Mouse (Mus musculus): ENCODE results near the gene Stambp. TPM values are rescaled to one million over a fixed set of nuclear protein-coding genes. Genes with fewer than 3 reads are reported as not detected.
"Not testable (repeated sequence)": the region's sequence is repeated elsewhere in the genome, so short reads cannot be mapped to it uniquely, and the experiment has no call there.

Gene Stambp
- polyA plus RNA-seq, 1 experiment from 2014 or later = 24.3 TPM

DNA sequence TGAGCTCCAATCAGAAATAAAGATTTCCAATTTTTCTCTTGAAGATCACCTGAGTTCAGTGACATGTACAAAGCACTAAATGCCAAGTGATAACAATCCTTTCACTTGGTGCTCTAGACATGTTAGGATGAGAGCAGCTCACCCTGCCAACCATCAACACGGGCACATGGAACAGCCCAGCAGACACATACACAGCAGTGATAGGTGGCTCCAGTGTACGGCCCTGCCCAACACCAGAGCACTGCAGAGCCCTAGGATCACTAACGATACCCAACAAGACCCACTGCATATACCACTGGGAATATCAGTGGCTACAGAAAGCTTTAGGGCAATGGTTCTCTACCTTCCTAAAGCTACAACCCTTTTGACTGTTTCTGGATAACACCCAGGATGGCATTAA is 17.8 kb upstream of the Stambp start:
- Histone ChIP-seq H3K9me3 (no peaks in the 10 kb centered on the region), H3K27ac (no peak overlapping the region), H3K4me3 (no peak overlapping the region), H3K36me3 (no peaks in the 10 kb centered on the region), H3K4me1 (replicated peaks) (0 out of 2 replicates have a peak, but pooled peaks cover 3% of the 10 kb centered on the region), H3K27me3 (ENCODE audit: insufficient read depth, poor library complexity, severe bottlenecking) (no peaks in the 10 kb centered on the region)
- DNase-seq (ENCODE audit: low spot score) = no peak
- 84% methylated on average over 3 of the region's 3 CpGs for WGBS

DNA sequence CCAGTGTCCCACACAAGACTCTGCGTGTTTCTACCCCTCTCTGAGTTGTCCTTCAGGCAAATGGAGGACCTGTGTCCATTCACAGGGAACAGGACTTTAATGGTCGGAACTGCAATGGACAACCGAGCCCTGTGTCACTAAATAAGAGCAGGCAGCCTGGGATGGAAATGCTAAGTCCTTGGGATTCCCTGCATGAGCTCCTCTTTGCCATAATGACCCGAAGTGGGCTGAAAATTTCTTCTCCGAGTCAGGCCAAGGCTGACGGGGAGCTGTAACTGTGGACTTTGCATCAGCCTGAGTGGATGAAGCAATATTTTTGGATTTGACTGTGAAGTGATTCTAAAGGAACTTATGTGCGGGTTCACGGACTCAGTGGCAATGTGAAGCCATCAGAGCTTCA is 14.7 kb upstream of the Stambp start:
- not testable (repeated sequence) for H3K36me3 ChIP-seq; H3K9me3 ChIP-seq; H3K27me3 ChIP-seq (ENCODE audit: insufficient read depth, poor library complexity, severe bottlenecking); DNase-seq (ENCODE audit: low spot score); H3K27ac ChIP-seq; H3K4me3 ChIP-seq; H3K4me1 ChIP-seq (replicated peaks)
- WGBS = 88% methylated on average over 8 of the region's 8 CpGs

DNA sequence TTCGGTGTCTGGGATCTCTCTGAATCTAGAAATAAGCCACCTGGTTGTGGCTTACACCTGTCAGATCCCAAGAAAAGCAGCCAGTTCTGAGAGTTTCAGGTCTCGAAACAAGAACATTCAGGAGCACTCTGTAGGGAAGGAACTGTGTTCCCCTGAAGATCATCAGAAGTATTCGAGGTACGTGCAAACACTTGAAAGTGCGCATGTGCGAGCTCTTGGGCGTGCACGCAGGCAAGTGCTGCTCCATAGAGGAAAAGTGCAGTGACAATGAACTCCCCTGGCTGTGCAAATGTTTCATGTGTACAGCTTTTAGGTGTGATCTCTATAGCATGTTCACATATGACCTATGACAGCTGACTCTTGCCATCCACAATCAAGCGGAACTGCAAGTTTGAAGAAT is 12.8 kb upstream of the Stambp start:
- not testable (repeated sequence) for H3K9me3 ChIP-seq; H3K36me3 ChIP-seq; H3K27ac ChIP-seq; H3K4me1 ChIP-seq (replicated peaks); DNase-seq (ENCODE audit: low spot score); H3K4me3 ChIP-seq
- H3K27me3 ChIP-seq (ENCODE audit: insufficient read depth, poor library complexity, severe bottlenecking) = peaks cover 22% of the 10 kb centered on the region
- WGBS = 90% methylated on average over 9 of the region's 9 CpGs

DNA sequence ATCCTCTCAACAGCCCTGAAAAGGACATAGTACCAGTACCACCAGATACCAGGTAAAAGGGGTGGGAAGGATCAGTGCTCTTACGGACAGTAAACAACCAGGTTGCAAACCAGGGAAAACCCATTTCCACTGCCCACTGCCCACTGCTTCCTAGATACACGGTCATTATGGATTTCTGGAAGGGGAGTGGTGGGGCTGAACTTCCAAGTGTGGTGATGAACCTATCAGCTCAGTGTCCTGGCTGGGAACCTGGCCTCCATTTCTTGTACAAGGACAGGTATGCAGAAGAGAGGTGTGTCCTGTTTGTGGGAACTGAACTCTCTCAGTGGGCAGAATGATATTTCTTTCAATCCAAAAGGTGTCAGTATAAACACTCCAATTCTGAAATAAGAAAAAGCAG is 11.1 kb upstream of the Stambp start:
- Histone ChIP-seq H3K27ac (no peak overlapping the region), H3K9me3 (no peaks in the 10 kb centered on the region), H3K4me3 (no peak overlapping the region), H3K36me3 (no peaks in the 10 kb centered on the region), H3K4me1 (replicated peaks) (peaks cover 5% of the 10 kb centered on the region; the same call in 1 of the 2 replicates), H3K27me3 (ENCODE audit: insufficient read depth, poor library complexity, severe bottlenecking) (peaks cover 27% of the 10 kb centered on the region)
- no peak for DNase-seq (ENCODE audit: low spot score)
- WGBS = 66% methylated on average over 2 of the region's 2 CpGs

DNA sequence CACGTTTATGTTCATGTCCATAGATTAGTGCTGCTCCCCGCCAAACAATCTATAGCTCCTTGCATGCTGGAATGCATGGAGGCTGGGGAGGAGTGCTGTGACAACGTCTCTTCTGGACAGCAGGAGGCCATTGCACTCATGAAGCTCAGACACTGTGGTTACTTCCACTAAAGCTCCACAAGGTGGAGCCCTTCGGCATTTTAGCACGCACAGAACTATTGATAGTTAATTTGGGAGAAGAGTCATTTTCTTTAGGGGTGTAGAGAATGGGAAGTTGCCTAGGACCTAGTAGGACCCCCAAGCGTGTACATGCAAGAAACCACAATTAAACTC is 10.4 kb upstream of the Stambp start:
- WGBS = 2% methylated on average over 6 of the region's 6 CpGs
- DNase-seq (ENCODE audit: low spot score) = peak; percentile 52
- H3K4me3 ChIP-seq = peak overlapping the region; percentile 7
- H3K4me1 ChIP-seq (replicated peaks) = peaks cover 5% of the 10 kb centered on the region; the same call in 1 of the 2 replicates
- no peaks in the 10 kb centered on the region for H3K36me3 ChIP-seq
- H3K27ac ChIP-seq = no peak overlapping the region
- H3K27me3 ChIP-seq (ENCODE audit: insufficient read depth, poor library complexity, severe bottlenecking) = peaks cover 27% of the 10 kb centered on the region
- no peaks in the 10 kb centered on the region for H3K9me3 ChIP-seq

DNA sequence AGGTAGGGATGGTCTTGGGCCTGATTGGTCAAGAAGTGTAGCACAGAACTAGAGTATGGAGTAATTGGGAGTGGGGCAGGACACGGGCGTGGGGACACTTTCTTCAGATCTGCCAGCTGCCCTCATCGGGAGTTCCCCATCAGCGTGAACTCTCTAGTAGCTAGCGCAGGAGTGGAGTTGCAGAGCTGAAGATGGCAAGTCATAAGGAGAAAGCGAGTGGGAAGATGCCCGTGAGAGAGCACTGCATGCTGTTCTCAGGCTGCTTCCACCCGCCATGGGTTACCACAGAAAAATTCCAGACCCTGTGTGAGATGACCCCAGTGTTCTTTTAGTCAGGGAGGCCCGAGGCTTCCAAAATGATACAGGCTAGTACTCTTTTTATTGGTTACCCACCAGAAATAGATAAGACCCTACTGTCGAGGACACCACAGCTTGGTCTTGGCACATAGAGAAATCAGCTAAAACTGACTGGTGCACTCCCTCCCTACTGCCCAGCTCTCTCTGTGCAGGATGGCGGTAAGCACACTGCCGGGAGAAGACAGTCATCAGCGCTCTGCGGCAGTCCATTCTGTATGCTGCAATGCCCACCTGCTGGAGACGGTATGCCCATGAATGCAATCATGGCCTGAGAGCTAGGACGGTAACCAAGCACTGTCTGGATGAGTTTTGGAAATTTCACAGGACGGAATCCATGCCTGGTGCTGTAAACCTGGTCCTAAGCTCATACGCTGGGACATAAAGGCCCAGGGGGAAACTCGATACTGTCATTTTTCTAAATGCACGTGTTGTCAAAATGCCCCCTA is 9.8 kb upstream of the Stambp start:
- Histone ChIP-seq H3K4me3 (peak overlapping the region; percentile 7; the same call in 1 of the 2 replicates), H3K4me1 (replicated peaks) (peaks cover 5% of the 10 kb centered on the region; the same call in 1 of the 2 replicates), H3K36me3 (no peaks in the 10 kb centered on the region), H3K9me3 (no peaks in the 10 kb centered on the region), H3K27me3 (ENCODE audit: insufficient read depth, poor library complexity, severe bottlenecking) (peaks cover 27% of the 10 kb centered on the region), H3K27ac (no peak overlapping the region)
- 40% methylated on average over 20 of the region's 20 CpGs for WGBS
- DNase-seq (ENCODE audit: low spot score) = no peak

DNA sequence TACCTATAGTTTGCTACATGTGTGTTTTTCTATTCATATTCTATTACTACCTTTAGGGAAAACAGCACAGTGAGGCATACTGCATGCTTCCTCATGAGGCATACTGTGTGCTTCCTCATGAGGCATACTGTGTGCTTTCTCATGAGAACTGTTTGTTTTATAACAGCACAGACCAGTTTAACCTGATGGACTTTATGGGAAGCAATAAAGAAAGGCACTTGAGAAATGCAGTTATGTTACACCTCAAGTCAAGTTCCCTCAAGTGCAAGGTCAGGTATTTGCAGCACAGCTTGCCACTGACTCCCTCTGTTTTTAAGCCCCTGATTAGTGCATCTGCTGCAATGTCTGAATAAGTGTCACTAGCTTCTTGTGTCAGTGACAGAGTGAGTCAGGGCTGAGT is 5.0 kb upstream of the Stambp start:
- Histone ChIP-seq H3K27ac (no peak overlapping the region), H3K4me3 (no peak overlapping the region), H3K27me3 (ENCODE audit: insufficient read depth, poor library complexity, severe bottlenecking) (peaks cover 29% of the 10 kb centered on the region), H3K36me3 (no peaks in the 10 kb centered on the region), H3K4me1 (replicated peaks) (peaks cover 7% of the 10 kb centered on the region), H3K9me3 (no peaks in the 10 kb centered on the region)
- no peak for DNase-seq (ENCODE audit: low spot score)

DNA sequence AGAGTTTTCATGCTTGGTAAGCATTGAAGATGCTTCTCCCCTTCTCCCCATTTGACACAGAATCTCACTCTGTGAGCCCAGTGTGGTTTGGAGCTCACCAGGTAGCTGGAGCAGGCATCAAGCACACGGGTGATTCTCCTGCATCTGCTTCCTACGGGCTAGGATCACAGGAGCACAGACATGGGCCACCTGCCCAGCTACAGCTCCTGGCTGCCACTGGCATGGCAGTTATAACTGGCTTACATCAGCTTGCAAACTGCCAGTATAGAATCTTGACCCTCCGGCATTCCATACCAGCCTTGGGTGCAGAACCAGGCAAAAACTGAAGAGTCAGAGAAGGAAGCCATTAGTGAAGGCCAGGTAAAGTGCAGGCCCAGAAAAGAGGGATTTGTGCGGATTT is 3.1 kb upstream of the Stambp start:
- WGBS = 80% methylated on average over 4 of the region's 4 CpGs
- Histone ChIP-seq H3K27ac (no peak overlapping the region), H3K4me3 (no peak overlapping the region), H3K9me3 (no peaks in the 10 kb centered on the region), H3K36me3 (no peaks in the 10 kb centered on the region), H3K27me3 (ENCODE audit: insufficient read depth, poor library complexity, severe bottlenecking) (peaks cover 13% of the 10 kb centered on the region), H3K4me1 (replicated peaks) (peaks cover 20% of the 10 kb centered on the region)
- no peak for DNase-seq (ENCODE audit: low spot score)

DNA sequence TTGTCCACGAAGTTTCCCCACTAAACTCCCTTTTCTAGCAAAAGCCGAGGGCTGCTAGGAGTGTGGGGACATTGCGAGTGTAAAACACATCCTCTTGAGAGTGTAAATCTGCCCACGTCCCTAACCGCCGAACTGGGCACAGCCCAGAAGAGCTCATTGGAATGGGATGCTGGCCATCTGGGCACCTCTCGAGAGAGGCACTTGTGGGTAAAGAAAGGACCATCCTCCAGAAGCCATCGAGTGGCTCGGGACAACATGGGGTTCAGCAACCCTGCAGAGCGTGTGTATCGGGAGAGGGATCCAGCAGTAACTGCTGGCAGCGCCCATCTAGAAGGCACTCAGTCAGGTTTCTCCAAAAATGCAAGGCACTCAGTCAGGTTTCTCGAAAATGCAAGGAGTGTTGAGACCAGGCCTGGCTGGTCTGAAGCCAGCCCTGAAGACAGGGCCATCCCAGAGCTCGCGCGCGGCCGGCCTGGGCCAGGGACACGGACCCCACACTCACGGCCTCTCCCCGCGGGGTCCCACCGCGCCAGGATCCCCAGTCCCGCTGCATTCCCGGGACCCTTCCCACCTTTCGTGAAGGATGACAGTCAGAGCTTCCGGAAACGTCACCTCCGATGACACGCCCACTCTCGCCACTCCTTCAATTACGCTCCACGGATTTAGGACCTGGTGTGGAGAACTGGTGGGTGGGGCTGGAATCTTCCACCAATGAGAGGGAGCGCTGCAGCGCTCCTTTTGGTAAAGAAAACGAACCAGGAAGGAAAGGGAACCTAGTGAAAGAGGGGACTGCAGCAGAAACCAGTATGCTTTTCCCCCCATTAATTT is 475 bp downstream of the Stambp start:
- Histone ChIP-seq H3K27me3 (ENCODE audit: insufficient read depth, poor library complexity, severe bottlenecking) (peaks cover 6% of the 10 kb centered on the region; the same call in 1 of the 2 replicates), H3K36me3 (peaks cover 13% of the 10 kb centered on the region), H3K27ac (peak overlapping the region; percentile 88), H3K4me1 (replicated peaks) (peaks cover 20% of the 10 kb centered on the region), H3K9me3 (no peaks in the 10 kb centered on the region), H3K4me3 (peak overlapping the region; percentile 86)
- 5% methylated on average over 37 of the region's 37 CpGs for WGBS
- peak; percentile 90 for DNase-seq (ENCODE audit: low spot score)

DNA sequence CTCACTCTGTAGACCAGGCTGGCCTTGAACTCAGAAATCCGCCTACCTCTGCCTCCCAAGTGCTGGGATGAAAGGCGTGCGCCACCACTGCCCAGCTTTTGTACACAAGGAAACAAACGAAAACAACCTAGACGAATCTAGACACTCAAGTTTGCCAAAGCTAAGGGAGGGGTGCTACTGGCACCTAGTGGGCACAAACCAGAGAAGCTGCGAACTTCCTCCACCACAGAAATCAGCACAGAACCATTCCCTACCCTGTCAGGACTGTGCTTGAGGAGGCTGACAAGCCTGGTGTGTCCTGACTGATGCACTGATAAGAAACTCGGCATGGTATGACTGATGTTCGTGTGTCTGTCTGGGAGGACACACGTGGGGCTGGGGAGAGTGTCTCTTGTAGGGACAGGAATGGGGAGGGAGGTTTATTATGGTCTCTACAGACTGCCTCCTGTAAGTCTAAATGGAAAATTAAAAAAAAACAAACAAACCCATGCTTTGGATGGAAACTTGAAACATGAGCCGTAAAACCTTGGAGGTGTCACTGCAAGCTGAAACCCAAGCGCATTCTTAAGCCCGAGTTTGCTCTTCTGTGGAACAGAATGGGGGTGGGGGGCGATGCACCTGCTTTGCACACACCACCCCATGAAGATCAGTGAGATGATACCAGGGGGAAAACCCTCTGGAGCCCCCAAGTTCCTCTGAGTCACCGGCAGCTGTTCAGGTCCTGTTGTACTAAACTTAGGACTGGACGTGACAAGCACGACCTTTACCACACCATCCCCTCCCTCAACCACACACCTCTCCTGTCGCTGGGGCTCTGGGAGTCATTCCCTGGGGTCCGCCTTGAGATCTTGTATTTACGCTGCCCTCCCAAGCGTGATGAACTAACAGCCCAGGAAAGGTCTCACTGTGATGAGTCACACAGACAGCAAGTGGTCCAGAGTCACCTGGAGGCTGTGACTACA is 3.3 kb downstream of the Stambp start:
- H3K9me3 ChIP-seq = no peaks in the 10 kb centered on the region
- peaks cover 4% of the 10 kb centered on the region; the same call in 1 of the 2 replicates for H3K27me3 ChIP-seq (ENCODE audit: insufficient read depth, poor library complexity, severe bottlenecking)
- H3K4me3 ChIP-seq = no peak overlapping the region
- WGBS = 80% methylated on average over 20 of the region's 20 CpGs
- H3K4me1 ChIP-seq (replicated peaks) = peaks cover 20% of the 10 kb centered on the region
- peaks cover 13% of the 10 kb centered on the region for H3K36me3 ChIP-seq
- no peak for DNase-seq (ENCODE audit: low spot score)
- H3K27ac ChIP-seq = no peak overlapping the region

DNA sequence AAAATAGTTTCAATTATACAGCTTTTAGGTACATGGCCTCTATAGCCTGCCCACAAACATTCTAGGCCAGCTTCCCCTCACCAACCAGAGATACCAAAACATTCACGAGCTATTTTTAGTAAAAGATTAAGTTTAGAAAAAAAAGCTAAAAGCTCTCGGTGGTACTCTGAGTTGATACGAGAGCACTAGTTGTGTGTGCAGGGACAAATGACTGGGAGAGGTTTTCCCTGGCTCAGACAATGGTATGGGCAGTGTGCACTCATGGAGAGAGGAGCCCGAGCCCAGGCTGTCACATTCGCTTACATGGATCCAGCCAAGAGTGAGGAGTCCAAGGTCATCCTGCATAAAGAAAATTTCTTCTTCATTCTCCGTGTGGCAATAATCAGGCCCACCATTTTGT is 16.6 kb downstream of the Stambp start:
- WGBS = 90% methylated on average over 6 of the region's 6 CpGs
- no peak overlapping the region for H3K27ac ChIP-seq
- no peaks in the 10 kb centered on the region for H3K27me3 ChIP-seq (ENCODE audit: insufficient read depth, poor library complexity, severe bottlenecking)
- H3K4me3 ChIP-seq = no peak overlapping the region
- no peak for DNase-seq (ENCODE audit: low spot score)
- no peaks in the 10 kb centered on the region for H3K4me1 ChIP-seq (replicated peaks)
- peaks cover 65% of the 10 kb centered on the region for H3K36me3 ChIP-seq
- no peaks in the 10 kb centered on the region for H3K9me3 ChIP-seq

DNA sequence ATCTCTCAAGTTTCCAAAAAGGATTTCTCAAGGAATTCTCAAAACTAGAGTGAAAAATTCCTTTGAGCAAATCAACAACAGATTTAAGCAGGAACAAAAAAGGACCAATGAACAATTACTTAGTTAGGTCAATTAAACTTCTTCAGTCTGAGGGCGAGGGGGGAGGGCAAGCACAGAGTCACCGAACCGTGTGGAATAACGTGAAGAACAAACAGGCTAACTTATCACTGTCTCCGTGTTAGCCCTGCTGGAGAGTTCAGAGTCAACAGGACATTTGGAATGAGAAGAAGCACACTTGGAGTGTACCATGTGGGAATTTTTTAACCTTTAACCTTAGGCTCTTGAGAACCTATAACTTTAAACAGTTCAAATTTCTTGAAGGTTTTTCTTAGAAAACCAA is 24.2 kb downstream of the Stambp start:
- 46% methylated on average over 5 of the region's 5 CpGs for WGBS
- no peak for DNase-seq (ENCODE audit: low spot score)
- H3K4me1 ChIP-seq (replicated peaks) = no peaks in the 10 kb centered on the region

More for the DNA sequence above, 24.2 kb downstream of the Stambp start:
- peaks cover 27% of the 10 kb centered on the region for H3K36me3 ChIP-seq
- H3K9me3 ChIP-seq = no peaks in the 10 kb centered on the region
- H3K27me3 ChIP-seq (ENCODE audit: insufficient read depth, poor library complexity, severe bottlenecking) = no peaks in the 10 kb centered on the region
- H3K4me3 ChIP-seq = no peak overlapping the region
- H3K27ac ChIP-seq = no peak overlapping the region

Measured in hindbrain, embryonic 10.5 days (tissue).